Mouse (Mus musculus) intestine, postnatal 0 days (tissue): Measurements from ENCODE around the gene Matn4. TPM values are rescaled to one million over a fixed set of nuclear protein-coding genes. Genes with fewer than 3 reads are reported as not detected.

Experiments
- ATAC-seq: fragments of 200-750 bp; cut with Nextera tagmentation; 2 replicates; pipeline ENCODE4 v1.8.0; 2017; ENCODE audit warnings: mild to moderate bottlenecking, moderate TSS enrichment, moderate library complexity
- H3K27ac ChIP-seq: fragments of 300-500 bp; sonication (generic); 2 replicates; pipeline ENCODE4 v1.5.1; 2014; ENCODE audit warnings: mild to moderate bottlenecking, low read depth, low read length, moderate library complexity
- H3K27me3 ChIP-seq: fragments of 300-500 bp; sonication (generic); replicated peaks from 2 replicates; pipeline ENCODE4 v1.6.1; 2014; ENCODE audit warnings: low read length, mixed read lengths; ENCODE audit not compliant: control insufficient read depth, insufficient read depth
- H3K36me3 ChIP-seq: fragments of 300-500 bp; sonication (generic); 2 replicates; pipeline ENCODE4 v1.6.1; 2014; ENCODE audit warnings: mild to moderate bottlenecking, moderate library complexity; ENCODE audit not compliant: control insufficient read depth, insufficient read depth
- H3K4me1 ChIP-seq: fragments of 300-500 bp; sonication (generic); replicated peaks from 2 replicates; pipeline ENCODE4 v1.6.1; 2014; ENCODE audit warnings: antibody characterized with exemption, low read length, mixed read lengths; ENCODE audit not compliant: control insufficient read depth, insufficient read depth
- H3K4me2 ChIP-seq: fragments of 300-500 bp; sonication (generic); replicated peaks from 2 replicates; pipeline ENCODE4 v1.6.1; 2014; ENCODE audit warnings: low read depth, mild to moderate bottlenecking, moderate library complexity
- H3K4me3 ChIP-seq: fragments of 300-500 bp; sonication (generic); 2 replicates; pipeline ENCODE4 v1.5.1; 2014; ENCODE audit warnings: low read depth, low read length
- H3K9ac ChIP-seq: fragments of 300-500 bp; sonication (generic); 2 replicates; pipeline ENCODE4 v1.6.1; 2014; ENCODE audit warnings: mild to moderate bottlenecking, low read depth, low read length
- H3K9me3 ChIP-seq: fragments of 300-500 bp; sonication (generic); 2 replicates; pipeline ENCODE4 v1.6.1; 2016; ENCODE audit warnings: mixed run types; ENCODE audit not compliant: control insufficient read depth
- CTCF ChIP-seq: sonication (generic); IDR thresholded peaks from 2 replicates; pipeline ENCODE4 v1.5.1; 2016; ENCODE audit warnings: low read depth, mild to moderate bottlenecking, control low read depth, antibody characterized with exemption, moderate library complexity
- WGBS: fragments of 180-500 bp; shearing (Covaris S2); extraction: QIAGEN DNeasy Blood & Tissue Kit; methylation state at CpG from one replicate; pipeline ENCODE4 v1.1.7; 2014; 5-methylcytosine and 5-hydroxymethylcytosine counted together
- polyA plus RNA-seq: library from polyadenylated mRNA; unstranded; fragments of >200 nt; fragmentation: Nextera tagmentation; extraction: Ambion mirVana; gene quantifications from 2 replicates; pipeline ENCODE4 v1.2.1, GENCODE M21; 2015

The Matn4 gene
- polyA plus RNA-seq, 1 experiment from 2014 or later = 2.4 TPM

- 66% methylated on average over 10 of the region's 10 CpGs for WGBS
- no peak overlapping the region for H3K4me3 ChIP-seq
- H3K9me3 ChIP-seq = no peaks in the 10 kb centered on the region
- H3K4me1 ChIP-seq = no peaks in the 10 kb centered on the region
- no peaks in the 10 kb centered on the region for H3K36me3 ChIP-seq
- H3K4me2 ChIP-seq = peak overlapping the region; percentile 47
- TF ChIP-seq CTCF = no peak
- peaks cover 4% of the 10 kb centered on the region; the same call in 1 of the 2 replicates for H3K27me3 ChIP-seq
- H3K27ac ChIP-seq = no peak overlapping the region
- 0 out of 2 replicates have a peak overlapping the region, but pooled peaks have one; percentile 3 for H3K9ac ChIP-seq
- ATAC-seq = no peak
These were observed 9.6 kb upstream of the Matn4 start for GRCm38 (mm10) chr2:164414581-164414980.

- Histone ChIP-seq H3K36me3 (no peaks in the 10 kb centered on the region), H3K27me3 (peaks cover 4% of the 10 kb centered on the region; the same call in 1 of the 2 replicates), H3K9me3 (no peaks in the 10 kb centered on the region), H3K27ac (no peak overlapping the region), H3K4me3 (no peak overlapping the region), H3K4me1 (no peaks in the 10 kb centered on the region), H3K9ac (0 out of 2 replicates have a peak overlapping the region, but pooled peaks have one; percentile 3), H3K4me2 (peak overlapping the region; percentile 47)
- WGBS = 27% methylated on average over 28 of the region's 28 CpGs
- no peak for ATAC-seq
- no peak for TF ChIP-seq CTCF
These were observed 9.2 kb upstream of the Matn4 start for GRCm38 (mm10) chr2:164414167-164414566.

- no peak overlapping the region for H3K27ac ChIP-seq
- peak; percentile 93 for TF ChIP-seq CTCF
- H3K4me1 ChIP-seq = peaks cover 4% of the 10 kb centered on the region; the same call in 1 of the 2 replicates
- H3K27me3 ChIP-seq = peaks cover 48% of the 10 kb centered on the region
- no peak for ATAC-seq
- no peaks in the 10 kb centered on the region for H3K36me3 ChIP-seq
- H3K4me3 ChIP-seq = no peak overlapping the region
- H3K9me3 ChIP-seq = no peaks in the 10 kb centered on the region
- peak overlapping the region; percentile 42 for H3K4me2 ChIP-seq
- WGBS = 3% methylated on average over 22 of the region's 22 CpGs
- H3K9ac ChIP-seq = no peak overlapping the region
These were observed 2.7 kb upstream of the Matn4 start for GRCm38 (mm10) chr2:164407708-164408107.

GRCm38 (mm10) chr2:164405519-164405918, 559 bp upstream of the Matn4 start:
- peaks cover 67% of the 10 kb centered on the region for H3K27me3 ChIP-seq
- H3K9ac ChIP-seq = no peak overlapping the region
- H3K4me2 ChIP-seq = no peak overlapping the region
- H3K27ac ChIP-seq = no peak overlapping the region
- WGBS = 59% methylated on average over 5 of the region's 5 CpGs
- no peak for TF ChIP-seq CTCF
- no peaks in the 10 kb centered on the region for H3K36me3 ChIP-seq
- no peak overlapping the region for H3K4me3 ChIP-seq
- H3K9me3 ChIP-seq = no peaks in the 10 kb centered on the region
- ATAC-seq = no peak
- peaks cover 4% of the 10 kb centered on the region; the same call in 1 of the 2 replicates for H3K4me1 ChIP-seq

- ATAC-seq = no peak
- 5% methylated on average over 49 of the region's 49 CpGs for WGBS
- H3K27me3 ChIP-seq = peaks cover 75% of the 10 kb centered on the region
- H3K4me1 ChIP-seq = peaks cover 4% of the 10 kb centered on the region; the same call in 1 of the 2 replicates
- no peaks in the 10 kb centered on the region for H3K36me3 ChIP-seq
- H3K9me3 ChIP-seq = no peaks in the 10 kb centered on the region
- TF ChIP-seq CTCF = 0 out of 2 replicates have a peak, but pooled peaks have one; percentile 1
- H3K27ac ChIP-seq = 0 out of 2 replicates have a peak overlapping the region, but pooled peaks have one; percentile 28
- peak overlapping the region; percentile 26; the same call in 1 of the 2 replicates for H3K9ac ChIP-seq
- peak overlapping the region; percentile 36 for H3K4me3 ChIP-seq
- peak overlapping the region; percentile 66 for H3K4me2 ChIP-seq
These were observed 624 bp downstream of the Matn4 start for GRCm38 (mm10) chr2:164404082-164404990.

GRCm38 (mm10) chr2:164403396-164404081, 1.4 kb downstream of the Matn4 start:
- Histone ChIP-seq H3K4me3 (no peak overlapping the region), H3K9ac (no peak overlapping the region), H3K36me3 (no peaks in the 10 kb centered on the region), H3K4me2 (peak overlapping the region; percentile 66), H3K9me3 (no peaks in the 10 kb centered on the region), H3K4me1 (peaks cover 4% of the 10 kb centered on the region; the same call in 1 of the 2 replicates), H3K27ac (no peak overlapping the region), H3K27me3 (peaks cover 75% of the 10 kb centered on the region)
- no peak for ATAC-seq
- 42% methylated on average over 14 of the region's 14 CpGs for WGBS
- no peak for TF ChIP-seq CTCF
